Mouse (Mus musculus) testis, adult 10 weeks (tissue): ENCODE measurements around the gene Ghrh. TPM values are rescaled to one million over a fixed set of nuclear protein-coding genes. Genes with fewer than 3 reads are reported as not detected.

Experiments
- polyA plus RNA-seq: library from polyadenylated mRNA; stranded (reverse); fragments of 350-450 nt; fragmentation: Illumina TruSeq; extraction: RNeasy Lipid Tissue Mini Kit (QIAGEN cat#74804); gene quantifications from one replicate; pipeline ENCODE4 v1.2.3, GENCODE M21; 2014; ENCODE audit warnings: low read depth, low replicate concordance

Ghrh gene
- not detected for polyA plus RNA-seq

DNA sequence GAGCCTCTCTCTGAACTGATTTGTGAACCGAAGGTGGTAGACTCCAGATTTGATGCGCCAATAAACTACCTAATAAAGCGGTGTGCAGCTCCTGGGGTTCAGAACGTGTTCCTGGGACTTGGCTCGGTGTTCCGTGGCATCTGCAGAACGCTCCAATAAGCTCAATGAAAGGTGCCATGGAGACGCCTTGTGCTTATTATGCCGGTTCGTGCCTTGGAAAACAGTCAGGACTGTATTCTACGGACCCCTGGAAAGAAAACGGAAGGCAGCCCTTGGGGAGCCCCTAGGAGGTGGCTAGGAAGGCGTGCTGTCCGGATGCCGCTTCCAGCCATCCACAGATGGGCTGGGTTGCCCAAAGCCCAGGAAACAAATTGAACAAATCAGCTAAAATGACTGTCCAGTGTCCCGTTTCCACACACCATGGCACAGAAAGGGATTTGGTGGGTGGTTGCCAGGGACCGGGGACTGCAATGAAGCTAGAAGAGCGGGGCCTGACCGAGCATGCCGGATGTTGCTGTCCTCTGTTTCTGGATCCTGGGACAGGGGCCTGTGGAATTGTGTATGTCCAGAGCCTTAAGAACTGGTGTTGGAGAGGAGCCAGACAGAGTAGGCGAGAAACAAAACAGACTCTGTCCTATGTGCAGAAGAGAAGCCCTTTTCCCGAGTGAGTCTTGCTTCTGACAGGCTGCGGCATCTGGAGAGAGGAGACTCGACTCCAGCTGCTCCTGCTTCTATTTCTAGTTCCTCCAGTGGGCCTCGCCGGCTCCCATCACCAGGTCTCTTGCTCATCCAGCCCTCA lies at the start of gene Ghrh:
Gene Ghrh (minus strand): TSS at position 146 of the 799 bp plus-strand sequence.

DNA sequence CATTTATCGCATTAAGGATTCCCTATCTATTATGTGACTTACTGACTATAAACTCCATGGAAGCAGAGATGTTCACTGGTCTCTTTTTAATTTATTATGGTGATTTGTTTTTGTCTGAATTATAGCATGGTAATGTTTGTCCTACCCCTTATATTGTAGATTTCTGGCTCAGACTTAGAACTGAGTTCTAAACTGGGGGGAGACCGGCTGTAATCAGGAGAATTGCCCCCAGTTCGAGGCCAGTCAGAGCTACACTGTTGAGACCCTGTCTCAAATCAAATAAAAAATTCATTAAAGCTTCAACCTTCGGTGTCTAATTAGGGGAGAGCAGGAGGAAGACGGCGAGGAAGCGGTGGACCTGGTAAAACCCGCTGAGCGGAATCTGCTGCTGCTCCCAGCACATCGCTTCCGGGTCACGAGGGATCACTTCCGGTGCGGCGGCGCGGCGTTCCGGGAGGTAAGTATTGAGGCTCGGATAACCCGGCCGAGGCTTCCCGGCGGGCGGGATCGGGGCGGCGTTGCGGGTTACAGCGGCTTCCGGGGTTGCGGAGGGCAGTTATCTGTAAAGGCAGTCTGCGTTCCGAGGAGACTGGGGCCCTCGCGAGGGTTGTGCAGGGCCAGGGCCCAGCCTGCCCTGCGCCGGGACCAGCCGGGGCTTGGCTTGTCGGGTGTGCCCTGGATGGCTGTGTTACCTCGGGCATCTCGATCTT lies 20.0 kb upstream of the Ghrh start, which contains the start of gene Manbal:
Gene Manbal (plus strand): TSS at position 411 of the 710 bp plus-strand sequence.

Other genes with a start within 250 kb of the Ghrh start
- 33.3 TPM for gene Samhd1, start 212.2 kb downstream of the Ghrh start, polyA plus RNA-seq
- 36.3 TPM for gene Rbl1, start 143.0 kb downstream of the Ghrh start, polyA plus RNA-seq
- gene Rpn2, start 68.5 kb downstream of the Ghrh start, polyA plus RNA-seq = 264 TPM
- 96.6 TPM for gene Mroh8, start 68.0 kb downstream of the Ghrh start, polyA plus RNA-seq
- 2.8 TPM for gene Manbal, start 20.1 kb upstream of the Ghrh start, polyA plus RNA-seq
- 0.56 TPM for gene Src, start 70.9 kb upstream of the Ghrh start, polyA plus RNA-seq
- gene Nnat, start 212.6 kb upstream of the Ghrh start, polyA plus RNA-seq = 0.31 TPM
- gene Blcap, start 223.8 kb upstream of the Ghrh start, polyA plus RNA-seq = 14.7 TPM